Mouse (Mus musculus): ENCODE results near the gene Sgms2. TPM values are rescaled to one million over a fixed set of nuclear protein-coding genes. Genes with fewer than 3 reads are reported as not detected.

The Sgms2 gene
- polyA plus RNA-seq, 1 experiment from 2014 or later = 34.6 TPM

- Histone ChIP-seq H3K4me2 (ENCODE audit: low read depth, low read length) (no peak overlapping the region), H3K9me3 (ENCODE audit: control insufficient read depth, low read length) (no peaks in the 10 kb centered on the region), H3K27me3 (replicated peaks; ENCODE audit: control insufficient read depth, insufficient read depth, low read length) (peaks cover 31% of the 10 kb centered on the region), H3K36me3 (ENCODE audit: control insufficient read depth, insufficient read depth, low read length) (no peaks in the 10 kb centered on the region), H3K4me1 (ENCODE audit: control insufficient read depth, insufficient read depth, low read length) (0 out of 2 replicates have a peak, but pooled peaks cover 12% of the 10 kb centered on the region), H3K27ac (replicated peaks; ENCODE audit: low read depth, low read length) (no peak overlapping the region), H3K9ac (ENCODE audit: low read depth, low read length) (no peak overlapping the region), H3K4me3 (ENCODE audit: low read depth, low read length) (no peak overlapping the region)
- no peak for ATAC-seq (ENCODE audit: low read depth)
- DNase-seq (ENCODE audit: low spot score) = no peak
- WGBS = 93% methylated on average over 7 of the region's 7 CpGs
These were observed 769 bp upstream of the Sgms2 start for GRCm38 (mm10) chr3:131491980-131492379.

GRCm38 (mm10) chr3:131490143-131490908 lies 885 bp downstream of the Sgms2 start:
- no peaks in the 10 kb centered on the region for H3K36me3 ChIP-seq (ENCODE audit: control insufficient read depth, insufficient read depth, low read length)
- peak overlapping the region; percentile 72 for H3K27ac ChIP-seq (replicated peaks; ENCODE audit: low read depth, low read length)
- under 1% methylated on average over 30 of the region's 78 CpGs for WGBS
- peak overlapping the region; percentile 93 for H3K4me2 ChIP-seq (ENCODE audit: low read depth, low read length)
- DNase-seq (ENCODE audit: low spot score) (peak; percentile 84), ATAC-seq (ENCODE audit: low read depth) (peak; percentile 94)
- H3K9ac ChIP-seq (ENCODE audit: low read depth, low read length) = peak overlapping the region; percentile 76
- peak overlapping the region; percentile 76 for H3K4me3 ChIP-seq (ENCODE audit: low read depth, low read length)
- 0 out of 2 replicates have a peak, but pooled peaks cover 12% of the 10 kb centered on the region for H3K4me1 ChIP-seq (ENCODE audit: control insufficient read depth, insufficient read depth, low read length)
- peaks cover 31% of the 10 kb centered on the region for H3K27me3 ChIP-seq (replicated peaks; ENCODE audit: control insufficient read depth, insufficient read depth, low read length)
- H3K9me3 ChIP-seq (ENCODE audit: control insufficient read depth, low read length) = no peaks in the 10 kb centered on the region

GRCm38 (mm10) chr3:131489657-131490142 lies 1.5 kb downstream of the Sgms2 start:
- Histone ChIP-seq H3K4me2 (ENCODE audit: low read depth, low read length) (peak overlapping the region; percentile 93), H3K4me1 (ENCODE audit: control insufficient read depth, insufficient read depth, low read length) (0 out of 2 replicates have a peak, but pooled peaks cover 12% of the 10 kb centered on the region), H3K27ac (replicated peaks; ENCODE audit: low read depth, low read length) (peak overlapping the region; percentile 72), H3K27me3 (replicated peaks; ENCODE audit: control insufficient read depth, insufficient read depth, low read length) (peaks cover 31% of the 10 kb centered on the region), H3K9ac (ENCODE audit: low read depth, low read length) (peak overlapping the region; percentile 76), H3K9me3 (ENCODE audit: control insufficient read depth, low read length) (no peaks in the 10 kb centered on the region), H3K36me3 (ENCODE audit: control insufficient read depth, insufficient read depth, low read length) (no peaks in the 10 kb centered on the region), H3K4me3 (ENCODE audit: low read depth, low read length) (peak overlapping the region; percentile 76)
- no peak for DNase-seq (ENCODE audit: low spot score)
- peak; percentile 81 for ATAC-seq (ENCODE audit: low read depth)
- under 1% methylated on average over 25 of the region's 36 CpGs for WGBS

- H3K9ac ChIP-seq (ENCODE audit: low read depth, low read length) = no peak overlapping the region
- H3K27ac ChIP-seq (replicated peaks; ENCODE audit: low read depth, low read length) = no peak overlapping the region
- peaks cover 31% of the 10 kb centered on the region for H3K27me3 ChIP-seq (replicated peaks; ENCODE audit: control insufficient read depth, insufficient read depth, low read length)
- ATAC-seq (ENCODE audit: low read depth) (no peak), DNase-seq (ENCODE audit: low spot score) (no peak)
- WGBS = 35% methylated on average over 5 of the region's 5 CpGs
- 0 out of 2 replicates have a peak, but pooled peaks cover 12% of the 10 kb centered on the region for H3K4me1 ChIP-seq (ENCODE audit: control insufficient read depth, insufficient read depth, low read length)
- no peaks in the 10 kb centered on the region for H3K36me3 ChIP-seq (ENCODE audit: control insufficient read depth, insufficient read depth, low read length)
- H3K4me3 ChIP-seq (ENCODE audit: low read depth, low read length) = peak overlapping the region; percentile 76; the same call in 1 of the 2 replicates
- H3K9me3 ChIP-seq (ENCODE audit: control insufficient read depth, low read length) = no peaks in the 10 kb centered on the region
- H3K4me2 ChIP-seq (ENCODE audit: low read depth, low read length) = peak overlapping the region; percentile 93
These were observed 2.2 kb downstream of the Sgms2 start for GRCm38 (mm10) chr3:131488969-131489368.

GRCm38 (mm10) chr3:131488403-131488802 lies 2.8 kb downstream of the Sgms2 start:
- H3K9ac ChIP-seq (ENCODE audit: low read depth, low read length) = no peak overlapping the region
- no peak overlapping the region for H3K4me3 ChIP-seq (ENCODE audit: low read depth, low read length)
- H3K4me2 ChIP-seq (ENCODE audit: low read depth, low read length) = no peak overlapping the region
- DNase-seq (ENCODE audit: low spot score) (no peak), ATAC-seq (ENCODE audit: low read depth) (no peak)
- H3K36me3 ChIP-seq (ENCODE audit: control insufficient read depth, insufficient read depth, low read length) = no peaks in the 10 kb centered on the region
- 0 out of 2 replicates have a peak, but pooled peaks cover 12% of the 10 kb centered on the region for H3K4me1 ChIP-seq (ENCODE audit: control insufficient read depth, insufficient read depth, low read length)
- 65% methylated on average over 9 of the region's 9 CpGs for WGBS
- H3K9me3 ChIP-seq (ENCODE audit: control insufficient read depth, low read length) = no peaks in the 10 kb centered on the region
- peaks cover 31% of the 10 kb centered on the region for H3K27me3 ChIP-seq (replicated peaks; ENCODE audit: control insufficient read depth, insufficient read depth, low read length)
- H3K27ac ChIP-seq (replicated peaks; ENCODE audit: low read depth, low read length) = no peak overlapping the region

GRCm38 (mm10) chr3:131485388-131485787 lies 5.8 kb downstream of the Sgms2 start:
- Histone ChIP-seq H3K27ac (replicated peaks; ENCODE audit: low read depth, low read length) (no peak overlapping the region), H3K36me3 (ENCODE audit: control insufficient read depth, insufficient read depth, low read length) (no peaks in the 10 kb centered on the region), H3K9ac (ENCODE audit: low read depth, low read length) (no peak overlapping the region), H3K4me1 (ENCODE audit: control insufficient read depth, insufficient read depth, low read length) (0 out of 2 replicates have a peak, but pooled peaks cover 4% of the 10 kb centered on the region), H3K4me2 (ENCODE audit: low read depth, low read length) (no peak overlapping the region), H3K9me3 (ENCODE audit: control insufficient read depth, low read length) (no peaks in the 10 kb centered on the region; the same call in 1 of the 2 replicates), H3K4me3 (ENCODE audit: low read depth, low read length) (no peak overlapping the region), H3K27me3 (replicated peaks; ENCODE audit: control insufficient read depth, insufficient read depth, low read length) (peaks cover 15% of the 10 kb centered on the region)
- 53% methylated on average over 5 of the region's 5 CpGs for WGBS
- ATAC-seq (ENCODE audit: low read depth) = no peak
- DNase-seq (ENCODE audit: low spot score) = no peak

GRCm38 (mm10) chr3:131483650-131484049 lies 7.6 kb downstream of the Sgms2 start:
- WGBS = 87% methylated on average over 7 of the region's 7 CpGs
- H3K27me3 ChIP-seq (replicated peaks; ENCODE audit: control insufficient read depth, insufficient read depth, low read length) = 0 out of 2 replicates have a peak, but pooled peaks cover 3% of the 10 kb centered on the region
- H3K27ac ChIP-seq (replicated peaks; ENCODE audit: low read depth, low read length) = no peak overlapping the region
- H3K4me2 ChIP-seq (ENCODE audit: low read depth, low read length) = no peak overlapping the region
- no peak overlapping the region for H3K4me3 ChIP-seq (ENCODE audit: low read depth, low read length)
- H3K9me3 ChIP-seq (ENCODE audit: control insufficient read depth, low read length) = no peaks in the 10 kb centered on the region; the same call in 1 of the 2 replicates
- ATAC-seq (ENCODE audit: low read depth) = no peak
- H3K9ac ChIP-seq (ENCODE audit: low read depth, low read length) = no peak overlapping the region
- H3K36me3 ChIP-seq (ENCODE audit: control insufficient read depth, insufficient read depth, low read length) = no peaks in the 10 kb centered on the region
- no peak for DNase-seq (ENCODE audit: low spot score)
- H3K4me1 ChIP-seq (ENCODE audit: control insufficient read depth, insufficient read depth, low read length) = no peaks in the 10 kb centered on the region

- Histone ChIP-seq H3K9ac (ENCODE audit: low read depth, low read length) (no peak overlapping the region), H3K36me3 (ENCODE audit: control insufficient read depth, insufficient read depth, low read length) (no peaks in the 10 kb centered on the region), H3K9me3 (ENCODE audit: control insufficient read depth, low read length) (no peaks in the 10 kb centered on the region; the same call in 1 of the 2 replicates), H3K4me1 (ENCODE audit: control insufficient read depth, insufficient read depth, low read length) (no peaks in the 10 kb centered on the region), H3K4me3 (ENCODE audit: low read depth, low read length) (no peak overlapping the region), H3K27ac (replicated peaks; ENCODE audit: low read depth, low read length) (no peak overlapping the region), H3K27me3 (replicated peaks; ENCODE audit: control insufficient read depth, insufficient read depth, low read length) (no peaks in the 10 kb centered on the region), H3K4me2 (ENCODE audit: low read depth, low read length) (no peak overlapping the region)
- DNase-seq (ENCODE audit: low spot score) (no peak), ATAC-seq (ENCODE audit: low read depth) (no peak)
- WGBS = 68% methylated on average over 17 of the region's 17 CpGs
These were observed 9.1 kb downstream of the Sgms2 start for GRCm38 (mm10) chr3:131481976-131482712.
